Mouse (Mus musculus): ENCODE data around the gene Lama1. TPM values are rescaled to one million over a fixed set of nuclear protein-coding genes. Genes with fewer than 3 reads are reported as not detected.

The Lama1 gene
- polyA plus RNA-seq, 1 experiment from 2014 or later, result 0.84 TPM

- H3K27ac ChIP-seq (replicated peaks in 1 of 2; ENCODE audit: control insufficient read depth in 1 of 2, insufficient read depth in 1 of 2, low read depth in 2 of 2, low read length in 2 of 2), result no peak overlapping the region
- no peak overlapping the region for H3K4me3 ChIP-seq (ENCODE audit: control insufficient read depth in 1 of 2, insufficient read depth in 1 of 2, low read depth in 1 of 2, low read length in 2 of 2)
- no peak overlapping the region for H3K9ac ChIP-seq (ENCODE audit: low read length)
- 68% methylated on average over 4 of the region's 4 CpGs for WGBS
- H3K4me2 ChIP-seq (ENCODE audit: low read length), result no peak overlapping the region
- H3K4me1 ChIP-seq (ENCODE audit: control insufficient read depth in 2 of 2, insufficient read depth in 2 of 2, low read length in 2 of 2), result no peaks in the 10 kb centered on the region
- no peaks in the 10 kb centered on the region for H3K9me3 ChIP-seq (ENCODE audit: control insufficient read depth, low read length)
- no peaks in the 10 kb centered on the region for H3K27me3 ChIP-seq (ENCODE audit: control insufficient read depth, insufficient read depth, low read length)
- H3K36me3 ChIP-seq (ENCODE audit: control insufficient read depth, insufficient read depth, low read length), result no peaks in the 10 kb centered on the region
- no peak for ATAC-seq (ENCODE audit: insufficient number of reproducible peaks, insufficient read depth, low FRiP score, low read depth)
Observed at GRCm38 (mm10) chr17:67779812-67780211, 82.8 kb downstream of the Lama1 start.

DNA sequence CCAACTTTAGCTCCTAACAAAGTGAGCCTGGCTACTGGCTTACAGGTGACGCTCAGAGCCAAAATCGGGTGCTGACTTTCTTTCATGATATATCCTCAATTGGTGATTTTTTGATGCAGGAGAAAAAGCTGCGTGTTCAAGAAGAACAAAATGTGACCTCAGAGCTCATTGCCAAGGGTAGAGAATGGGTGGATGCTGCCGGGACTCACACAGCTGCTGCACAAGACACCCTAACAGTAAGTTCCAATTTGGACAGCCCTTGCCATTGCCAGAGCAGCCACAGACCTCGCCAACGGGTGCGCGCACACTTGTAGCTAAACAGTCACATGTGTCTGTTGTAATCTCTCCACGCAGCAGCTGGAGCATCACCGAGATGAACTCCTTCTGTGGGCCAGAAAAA is 94.0 kb downstream of the Lama1 start:
- H3K4me2 ChIP-seq (ENCODE audit: low read length), result no peak overlapping the region
- ATAC-seq (ENCODE audit: insufficient number of reproducible peaks, insufficient read depth, low FRiP score, low read depth), result no peak
- 89% methylated on average over 10 of the region's 10 CpGs for WGBS

DNA sequence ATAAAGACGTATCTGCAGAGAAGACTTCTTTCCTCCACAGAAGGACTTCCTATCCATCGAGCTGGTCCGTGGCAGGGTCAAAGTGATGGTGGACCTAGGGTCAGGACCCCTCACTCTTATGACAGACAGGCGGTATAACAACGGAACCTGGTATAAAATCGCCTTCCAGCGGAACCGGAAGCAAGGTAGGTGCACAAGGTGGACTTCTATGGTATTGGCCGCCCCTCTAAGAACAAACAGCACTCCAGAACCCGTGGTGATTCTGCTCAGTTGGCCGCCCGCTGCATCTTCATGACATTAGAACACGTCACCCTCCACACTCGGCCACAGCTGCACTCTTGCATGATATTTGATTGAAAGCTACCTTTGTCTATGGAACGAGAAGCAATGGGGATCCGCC is 112.1 kb downstream of the Lama1 start:
- H3K9me3 ChIP-seq (ENCODE audit: control insufficient read depth, low read length), result no peaks in the 10 kb centered on the region
- no peaks in the 10 kb centered on the region for H3K4me1 ChIP-seq (ENCODE audit: control insufficient read depth in 2 of 2, insufficient read depth in 2 of 2, low read length in 2 of 2)
- H3K9ac ChIP-seq (ENCODE audit: low read length), result no peak overlapping the region
- WGBS, result 84% methylated on average over 16 of the region's 16 CpGs
- no peaks in the 10 kb centered on the region for H3K27me3 ChIP-seq (ENCODE audit: control insufficient read depth, insufficient read depth, low read length)
- no peak overlapping the region for H3K4me3 ChIP-seq (ENCODE audit: control insufficient read depth in 1 of 2, insufficient read depth in 1 of 2, low read depth in 1 of 2, low read length in 2 of 2)
- no peak overlapping the region for H3K4me2 ChIP-seq (ENCODE audit: low read length)
- ATAC-seq (ENCODE audit: insufficient number of reproducible peaks, insufficient read depth, low FRiP score, low read depth), result no peak
- no peak overlapping the region for H3K27ac ChIP-seq (replicated peaks in 1 of 2; ENCODE audit: control insufficient read depth in 1 of 2, insufficient read depth in 1 of 2, low read depth in 2 of 2, low read length in 2 of 2)
- H3K36me3 ChIP-seq (ENCODE audit: control insufficient read depth, insufficient read depth, low read length), result no peaks in the 10 kb centered on the region

More for the DNA sequence above, 94.0 kb downstream of the Lama1 start:
- H3K27ac ChIP-seq (replicated peaks in 1 of 2; ENCODE audit: control insufficient read depth in 1 of 2, insufficient read depth in 1 of 2, low read depth in 2 of 2, low read length in 2 of 2), result no peak overlapping the region
- no peaks in the 10 kb centered on the region for H3K36me3 ChIP-seq (ENCODE audit: control insufficient read depth, insufficient read depth, low read length)
- no peak overlapping the region for H3K4me3 ChIP-seq (ENCODE audit: control insufficient read depth in 1 of 2, insufficient read depth in 1 of 2, low read depth in 1 of 2, low read length in 2 of 2)
- H3K4me1 ChIP-seq (ENCODE audit: control insufficient read depth in 2 of 2, insufficient read depth in 2 of 2, low read length in 2 of 2), result no peaks in the 10 kb centered on the region
- no peaks in the 10 kb centered on the region for H3K9me3 ChIP-seq (ENCODE audit: control insufficient read depth, low read length)
- H3K27me3 ChIP-seq (ENCODE audit: control insufficient read depth, insufficient read depth, low read length), result no peaks in the 10 kb centered on the region
- no peak overlapping the region for H3K9ac ChIP-seq (ENCODE audit: low read length)

DNA sequence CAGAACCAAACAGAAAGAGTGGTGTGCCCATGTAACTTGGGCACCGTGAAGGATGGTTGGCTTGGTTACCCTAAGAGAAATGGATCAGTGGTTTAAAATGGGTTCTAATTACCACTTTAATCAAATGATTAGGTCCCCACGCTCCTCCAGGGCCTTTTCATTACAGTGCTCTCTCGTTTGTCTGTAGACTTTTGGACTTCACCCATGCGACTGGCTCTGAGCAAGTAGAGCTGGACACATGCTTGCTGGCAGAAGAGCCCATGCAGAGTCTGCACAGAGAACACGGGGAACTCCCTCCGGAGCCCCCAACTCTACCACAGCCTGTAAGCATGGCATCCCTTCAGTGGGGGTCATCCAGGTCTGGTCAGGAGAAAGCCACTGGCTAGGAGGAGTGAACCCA is 116.6 kb downstream of the Lama1 start:
- Histone ChIP-seq H3K4me2 (ENCODE audit: low read length) (no peak overlapping the region), H3K9me3 (ENCODE audit: control insufficient read depth, low read length) (no peaks in the 10 kb centered on the region), H3K27ac (replicated peaks in 1 of 2; ENCODE audit: control insufficient read depth in 1 of 2, insufficient read depth in 1 of 2, low read depth in 2 of 2, low read length in 2 of 2) (no peak overlapping the region), H3K27me3 (ENCODE audit: control insufficient read depth, insufficient read depth, low read length) (no peaks in the 10 kb centered on the region), H3K4me1 (ENCODE audit: control insufficient read depth in 2 of 2, insufficient read depth in 2 of 2, low read length in 2 of 2) (no peaks in the 10 kb centered on the region), H3K4me3 (ENCODE audit: control insufficient read depth in 1 of 2, insufficient read depth in 1 of 2, low read depth in 1 of 2, low read length in 2 of 2) (no peak overlapping the region), H3K36me3 (ENCODE audit: control insufficient read depth, insufficient read depth, low read length) (no peaks in the 10 kb centered on the region), H3K9ac (ENCODE audit: low read length) (no peak overlapping the region)
- ATAC-seq (ENCODE audit: insufficient number of reproducible peaks, insufficient read depth, low FRiP score, low read depth), result no peak
- 81% methylated on average over 6 of the region's 6 CpGs for WGBS

GRCm38 (mm10) chr17:67815720-67816119 is 118.7 kb downstream of the Lama1 start:
- ATAC-seq (ENCODE audit: insufficient number of reproducible peaks, insufficient read depth, low FRiP score, low read depth), result no peak
- WGBS, result 87% methylated on average over 11 of the region's 11 CpGs
- Histone ChIP-seq H3K4me1 (ENCODE audit: control insufficient read depth in 2 of 2, insufficient read depth in 2 of 2, low read length in 2 of 2) (no peaks in the 10 kb centered on the region), H3K27ac (replicated peaks in 1 of 2; ENCODE audit: control insufficient read depth in 1 of 2, insufficient read depth in 1 of 2, low read depth in 2 of 2, low read length in 2 of 2) (no peak overlapping the region), H3K9me3 (ENCODE audit: control insufficient read depth, low read length) (no peaks in the 10 kb centered on the region), H3K9ac (ENCODE audit: low read length) (no peak overlapping the region), H3K36me3 (ENCODE audit: control insufficient read depth, insufficient read depth, low read length) (no peaks in the 10 kb centered on the region), H3K4me2 (ENCODE audit: low read length) (no peak overlapping the region), H3K27me3 (ENCODE audit: control insufficient read depth, insufficient read depth, low read length) (no peaks in the 10 kb centered on the region), H3K4me3 (ENCODE audit: control insufficient read depth in 1 of 2, insufficient read depth in 1 of 2, low read depth in 1 of 2, low read length in 2 of 2) (no peak overlapping the region)

DNA sequence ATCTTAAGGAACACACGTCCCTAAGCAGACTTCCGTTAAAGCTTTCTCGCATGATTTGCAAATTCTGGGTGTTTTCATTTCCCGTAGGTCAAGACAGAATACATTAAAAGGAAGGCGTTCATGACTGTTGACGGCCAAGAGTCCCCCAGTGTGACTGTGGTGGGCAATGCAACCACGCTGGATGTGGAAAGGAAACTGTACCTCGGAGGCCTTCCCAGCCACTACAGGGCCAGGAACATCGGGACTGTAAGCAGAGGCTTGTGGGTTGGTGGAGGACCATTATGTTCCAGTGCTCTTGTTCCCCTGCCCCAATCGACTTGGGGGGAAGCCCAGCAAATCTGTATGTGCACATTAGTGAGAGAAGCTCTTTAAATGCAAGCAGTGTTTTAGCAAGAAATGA is 119.9 kb downstream of the Lama1 start:
- Histone ChIP-seq H3K4me3 (ENCODE audit: control insufficient read depth in 1 of 2, insufficient read depth in 1 of 2, low read depth in 1 of 2, low read length in 2 of 2) (no peak overlapping the region), H3K4me2 (ENCODE audit: low read length) (no peak overlapping the region), H3K9ac (ENCODE audit: low read length) (no peak overlapping the region), H3K27me3 (ENCODE audit: control insufficient read depth, insufficient read depth, low read length) (no peaks in the 10 kb centered on the region), H3K9me3 (ENCODE audit: control insufficient read depth, low read length) (no peaks in the 10 kb centered on the region), H3K36me3 (ENCODE audit: control insufficient read depth, insufficient read depth, low read length) (no peaks in the 10 kb centered on the region), H3K27ac (replicated peaks in 1 of 2; ENCODE audit: control insufficient read depth in 1 of 2, insufficient read depth in 1 of 2, low read depth in 2 of 2, low read length in 2 of 2) (no peak overlapping the region), H3K4me1 (ENCODE audit: control insufficient read depth in 2 of 2, insufficient read depth in 2 of 2, low read length in 2 of 2) (no peaks in the 10 kb centered on the region)
- 90% methylated on average over 10 of the region's 10 CpGs for WGBS
- ATAC-seq (ENCODE audit: insufficient number of reproducible peaks, insufficient read depth, low FRiP score, low read depth), result no peak

GRCm38 (mm10) chr17:67827431-67827830 is 130.4 kb downstream of the Lama1 start:
- Histone ChIP-seq H3K4me2 (ENCODE audit: low read length) (no peak overlapping the region), H3K36me3 (ENCODE audit: control insufficient read depth, insufficient read depth, low read length) (no peaks in the 10 kb centered on the region), H3K9me3 (ENCODE audit: control insufficient read depth, low read length) (0 out of 2 replicates have a peak, but pooled peaks cover 4% of the 10 kb centered on the region), H3K27ac (replicated peaks in 1 of 2; ENCODE audit: control insufficient read depth in 1 of 2, insufficient read depth in 1 of 2, low read depth in 2 of 2, low read length in 2 of 2) (no peak overlapping the region), H3K4me1 (ENCODE audit: control insufficient read depth in 2 of 2, insufficient read depth in 2 of 2, low read length in 2 of 2) (no peaks in the 10 kb centered on the region), H3K4me3 (ENCODE audit: control insufficient read depth in 1 of 2, insufficient read depth in 1 of 2, low read depth in 1 of 2, low read length in 2 of 2) (no peak overlapping the region), H3K27me3 (ENCODE audit: control insufficient read depth, insufficient read depth, low read length) (no peaks in the 10 kb centered on the region), H3K9ac (ENCODE audit: low read length) (no peak overlapping the region)
- no peak for ATAC-seq (ENCODE audit: insufficient number of reproducible peaks, insufficient read depth, low FRiP score, low read depth)
- 87% methylated on average over 3 of the region's 3 CpGs for WGBS

- no peak for ATAC-seq (ENCODE audit: insufficient number of reproducible peaks, insufficient read depth, low FRiP score, low read depth)
- Histone ChIP-seq H3K4me1 (ENCODE audit: control insufficient read depth in 2 of 2, insufficient read depth in 2 of 2, low read length in 2 of 2) (no peaks in the 10 kb centered on the region), H3K9me3 (ENCODE audit: control insufficient read depth, low read length) (0 out of 2 replicates have a peak, but pooled peaks cover 3% of the 10 kb centered on the region), H3K27me3 (ENCODE audit: control insufficient read depth, insufficient read depth, low read length) (no peaks in the 10 kb centered on the region), H3K27ac (replicated peaks in 1 of 2; ENCODE audit: control insufficient read depth in 1 of 2, insufficient read depth in 1 of 2, low read depth in 2 of 2, low read length in 2 of 2) (no peak overlapping the region), H3K9ac (ENCODE audit: low read length) (no peak overlapping the region), H3K36me3 (ENCODE audit: control insufficient read depth, insufficient read depth, low read length) (no peaks in the 10 kb centered on the region), H3K4me2 (ENCODE audit: low read length) (no peak overlapping the region), H3K4me3 (ENCODE audit: control insufficient read depth in 1 of 2, insufficient read depth in 1 of 2, low read depth in 1 of 2, low read length in 2 of 2) (no peak overlapping the region)
- 89% methylated on average over 20 of the region's 20 CpGs for WGBS
Observed at GRCm38 (mm10) chr17:67836146-67836895, 139.3 kb downstream of the Lama1 start.
